Mouse (Mus musculus) myocyte (in vitro differentiated cells): ENCODE data around the gene Epha4. TPM values are rescaled to one million over a fixed set of nuclear protein-coding genes. Genes with fewer than 3 reads are reported as not detected.

Experiments used
- H3K27me3 ChIP-seq: one replicate; pipeline ENCODE4 v1.6.1; 2011; ENCODE audit not compliant: control insufficient read depth, insufficient read depth, insufficient read length
- H3K36me3 ChIP-seq: one replicate; pipeline ENCODE4 v1.6.1; 2011; ENCODE audit not compliant: control insufficient read depth, insufficient read depth
- H3K4me2 ChIP-seq: one replicate; pipeline ENCODE4 v1.6.1; 2011; ENCODE audit warnings: low read depth, control low read depth
- H3K4me3 ChIP-seq: one replicate; pipeline ENCODE4 v1.5.1; 2011; ENCODE audit warnings: mild to moderate bottlenecking, control low read depth, moderate library complexity
- H3K79me2 ChIP-seq: one replicate; pipeline ENCODE4 v1.6.1; 2011; ENCODE audit not compliant: control insufficient read depth, insufficient read depth
- H3ac ChIP-seq: one replicate; pipeline ENCODE4 v1.6.1; 2011; ENCODE audit not compliant: control insufficient read depth, insufficient read length
- CEBPB ChIP-seq: IDR thresholded peaks from 2 replicates; pipeline ENCODE4 v1.6.1; 2011; ENCODE audit warnings: mild to moderate bottlenecking, moderate library complexity; ENCODE audit not compliant: poor library complexity, insufficient read depth, severe bottlenecking
- E2F4 ChIP-seq: IDR thresholded peaks from one replicate; pipeline ENCODE4 v1.6.1; 2011; ENCODE audit warnings: mild to moderate bottlenecking, control low read depth, moderate library complexity; ENCODE audit not compliant: insufficient read depth
- MAX ChIP-seq: IDR thresholded peaks from one replicate; pipeline ENCODE4 v1.6.1; 2011; ENCODE audit warnings: low read depth, mild to moderate bottlenecking, control low read depth
- MYOD1 ChIP-seq, 3 experiments: IDR thresholded peaks; one replicate each; pipeline ENCODE4 v1.6.1; 2011; ENCODE audit warnings: control low read depth in 2 of 3, low read depth in 2 of 3, mild to moderate bottlenecking in 2 of 3, moderate library complexity in 1 of 3; ENCODE audit not compliant: insufficient read length in 2 of 3, control insufficient read depth in 1 of 3
- MYOG ChIP-seq, 3 experiments: IDR thresholded peaks; one replicate each; pipeline ENCODE4 v1.6.1; 2011; ENCODE audit warnings: control low read depth in 2 of 3, low read depth in 2 of 3, mild to moderate bottlenecking in 2 of 3; ENCODE audit not compliant: insufficient read length in 2 of 3, control insufficient read depth in 1 of 3, insufficient read depth in 1 of 3
- POLR2A ChIP-seq: IDR thresholded peaks from one replicate; pipeline ENCODE4 v1.6.1; 2011; ENCODE audit warnings: low read depth, mild to moderate bottlenecking, control low read depth, moderate library complexity; ENCODE audit not compliant: insufficient read length
- POLR2AphosphoS2 ChIP-seq: IDR thresholded peaks from one replicate; pipeline ENCODE4 v1.6.1; 2011; ENCODE audit warnings: low read depth, control low read depth; ENCODE audit not compliant: insufficient read length
- REST ChIP-seq: IDR thresholded peaks from one replicate; pipeline ENCODE4 v1.6.1; 2011; ENCODE audit warnings: mild to moderate bottlenecking, control low read depth, moderate library complexity; ENCODE audit not compliant: insufficient read depth, insufficient read length
- SRF ChIP-seq: IDR thresholded peaks from one replicate; pipeline ENCODE4 v1.6.1; 2011; ENCODE audit warnings: low read depth; ENCODE audit not compliant: control insufficient read depth, insufficient read length
- TCF12 ChIP-seq: IDR thresholded peaks from one replicate; pipeline ENCODE4 v1.6.1; 2011; ENCODE audit warnings: mild to moderate bottlenecking, control low read depth; ENCODE audit not compliant: poor library complexity, insufficient read depth, severe bottlenecking
- TCF3 ChIP-seq: IDR thresholded peaks from one replicate; pipeline ENCODE4 v1.6.1; 2011; ENCODE audit warnings: low read depth, control low read depth; ENCODE audit not compliant: insufficient read length
- USF1 ChIP-seq: IDR thresholded peaks from one replicate; pipeline ENCODE4 v1.6.1; 2011; ENCODE audit warnings: low read depth, mild to moderate bottlenecking, control low read depth, moderate library complexity
- polyA plus RNA-seq: library from polyadenylated mRNA; unstranded; fragments of >200 nt; fragmentation: generic; extraction: Trizol; gene quantifications from one replicate; pipeline ENCODE4 v1.2.1, GENCODE M21; 2012; ENCODE audit warnings: missing spikeins

Gene Epha4
- polyA plus RNA-seq, 1 experiment: 0.29 TPM

GRCm38 (mm10) chr1:77544279-77544678 lies 29.4 kb upstream of the Epha4 start:
- TF ChIP-seq MYOG (IDR thresholded peaks at IDR 0.05; ENCODE audit: control insufficient read depth in 1 of 3, insufficient read depth in 1 of 3, insufficient read length in 2 of 3, low read depth in 2 of 3) (no peak), USF1 (no peak), TCF12 (no peak), POLR2A (no peak), MYOD1 (IDR thresholded peaks at IDR 0.05; ENCODE audit: control insufficient read depth in 1 of 3, insufficient read length in 2 of 3, low read depth in 2 of 3) (no peak), REST (no peak), POLR2AphosphoS2 (no peak), MAX (no peak), SRF (no peak), CEBPB (no peak), TCF3 (no peak)

GRCm38 (mm10) chr1:77539945-77540344 lies 25.1 kb upstream of the Epha4 start:
- TF ChIP-seq USF1 (no peak), POLR2AphosphoS2 (no peak), E2F4 (no peak), SRF (no peak), MYOG (IDR thresholded peaks at IDR 0.05; ENCODE audit: control insufficient read depth in 1 of 3, insufficient read depth in 1 of 3, insufficient read length in 2 of 3, low read depth in 2 of 3) (no peak), TCF3 (no peak), TCF12 (no peak), REST (no peak), MAX (no peak), CEBPB (no peak), MYOD1 (IDR thresholded peaks at IDR 0.05; ENCODE audit: control insufficient read depth in 1 of 3, insufficient read length in 2 of 3, low read depth in 2 of 3) (no peak), POLR2A (no peak)
- H3K27me3 ChIP-seq: no peaks in the 10 kb centered on the region
- H3ac ChIP-seq: no peak overlapping the region
- no peaks in the 10 kb centered on the region for H3K79me2 ChIP-seq
- no peaks in the 10 kb centered on the region for H3K36me3 ChIP-seq
- H3K4me3 ChIP-seq: no peak overlapping the region
- no peak overlapping the region for H3K4me2 ChIP-seq

More at GRCm38 (mm10) chr1:77544279-77544678, 29.4 kb upstream of the Epha4 start:
- Histone ChIP-seq H3K79me2 (no peaks in the 10 kb centered on the region), H3K4me3 (no peak overlapping the region), H3K27me3 (no peaks in the 10 kb centered on the region), H3K4me2 (no peak overlapping the region), H3K36me3 (no peaks in the 10 kb centered on the region), H3ac (no peak overlapping the region)

GRCm38 (mm10) chr1:77538559-77538958 lies 23.7 kb upstream of the Epha4 start:
- Histone ChIP-seq H3K4me3 (no peak overlapping the region), H3ac (no peak overlapping the region)
- TF ChIP-seq REST (no peak), POLR2AphosphoS2 (no peak), MAX (no peak), POLR2A (no peak), CEBPB (no peak)

GRCm38 (mm10) chr1:77535905-77536304 lies 21.0 kb upstream of the Epha4 start:
- Histone ChIP-seq H3K79me2 (no peaks in the 10 kb centered on the region), H3ac (no peak overlapping the region), H3K36me3 (no peaks in the 10 kb centered on the region), H3K4me2 (peak overlapping the region; percentile 38), H3K4me3 (no peak overlapping the region), H3K27me3 (no peaks in the 10 kb centered on the region)
- no peak for TF ChIP-seq TCF12
- TF ChIP-seq SRF: no peak
- TF ChIP-seq TCF3: no peak
- TF ChIP-seq POLR2A: no peak
- TF ChIP-seq CEBPB: no peak
- no peak for TF ChIP-seq MYOD1 (IDR thresholded peaks at IDR 0.05; ENCODE audit: control insufficient read depth in 1 of 3, insufficient read length in 2 of 3, low read depth in 2 of 3)
- no peak for TF ChIP-seq MYOG (IDR thresholded peaks at IDR 0.05; ENCODE audit: control insufficient read depth in 1 of 3, insufficient read depth in 1 of 3, insufficient read length in 2 of 3, low read depth in 2 of 3)

More at GRCm38 (mm10) chr1:77538559-77538958, 23.7 kb upstream of the Epha4 start:
- no peaks in the 10 kb centered on the region for H3K79me2 ChIP-seq
- no peaks in the 10 kb centered on the region for H3K27me3 ChIP-seq
- H3K4me2 ChIP-seq: no peak overlapping the region
- no peaks in the 10 kb centered on the region for H3K36me3 ChIP-seq

- no peaks in the 10 kb centered on the region for H3K36me3 ChIP-seq
- no peak overlapping the region for H3K4me2 ChIP-seq
- no peak overlapping the region for H3K4me3 ChIP-seq
- no peak overlapping the region for H3ac ChIP-seq
- no peak for TF ChIP-seq E2F4
- no peak for TF ChIP-seq POLR2A
- no peak for TF ChIP-seq CEBPB
- TF ChIP-seq TCF3: no peak
- no peak for TF ChIP-seq REST
- no peak for TF ChIP-seq TCF12
- TF ChIP-seq POLR2AphosphoS2: no peak
- no peak for TF ChIP-seq MAX
- TF ChIP-seq MYOG (IDR thresholded peaks at IDR 0.05; ENCODE audit: control insufficient read depth in 1 of 3, insufficient read depth in 1 of 3, insufficient read length in 2 of 3, low read depth in 2 of 3): no peak
- TF ChIP-seq MYOD1 (IDR thresholded peaks at IDR 0.05; ENCODE audit: control insufficient read depth in 1 of 3, insufficient read length in 2 of 3, low read depth in 2 of 3): no peak
- no peak for TF ChIP-seq SRF
- TF ChIP-seq USF1: no peak
- H3K27me3 ChIP-seq: no peaks in the 10 kb centered on the region
- no peaks in the 10 kb centered on the region for H3K79me2 ChIP-seq
These were observed 17.8 kb upstream of the Epha4 start for GRCm38 (mm10) chr1:77532576-77533183.
